Mouse (Mus musculus) embryo, embryonic 11.5 days (tissue): ENCODE results near the gene Med19.
A peak's percentile ranks its signal among the peaks of the same experiment; 100 is the strongest.
"Not testable (repeated sequence)": the region's sequence is repeated elsewhere in the genome, so short reads cannot be mapped to it uniquely, and the experiment has no call there.

ENCODE experiments used
- DNase-seq: peaks from one replicate; pipeline ENCODE4 v3.0.0-alpha.2; 2012; ENCODE audit warnings: low read depth, low spot score

Gene Med19

GRCm38 (mm10) chr2:84717357-84717756 is 39.2 kb downstream of the Med19 start:
- DNase-seq: no peak

- no peak for DNase-seq
These were observed 42.5 kb downstream of the Med19 start for GRCm38 (mm10) chr2:84720718-84721117.

- DNase-seq: no peak
These were observed 43.0 kb downstream of the Med19 start for GRCm38 (mm10) chr2:84721182-84721581.

- no peak for DNase-seq
These were observed 45.7 kb downstream of the Med19 start for GRCm38 (mm10) chr2:84723856-84724255.

- no peak for DNase-seq
These were observed 47.6 kb downstream of the Med19 start for GRCm38 (mm10) chr2:84725770-84726169.

- no peak for DNase-seq
These were observed 48.5 kb downstream of the Med19 start for GRCm38 (mm10) chr2:84726716-84727115.

- DNase-seq: peak; percentile 97
These were observed 49.1 kb downstream of the Med19 start, which contains the start of gene Clp1 for GRCm38 (mm10) chr2:84727172-84727858. TSS of gene Clp1 (minus strand) at chr2:84727350.

GRCm38 (mm10) chr2:84728191-84728590 is 50.0 kb downstream of the Med19 start:
- not testable (repeated sequence) for DNase-seq

- no peak for DNase-seq
These were observed 53.0 kb downstream of the Med19 start for GRCm38 (mm10) chr2:84731206-84731605.

GRCm38 (mm10) chr2:84732394-84732793 is 54.2 kb downstream of the Med19 start:
- no peak for DNase-seq

GRCm38 (mm10) chr2:84733579-84734300 is 55.5 kb downstream of the Med19 start, which contains the start of gene Ypel4:
TSS of gene Ypel4 (plus strand) at chr2:84734058.
- no peak for DNase-seq

- no peak for DNase-seq
These were observed 56.2 kb downstream of the Med19 start for GRCm38 (mm10) chr2:84734351-84734864.

GRCm38 (mm10) chr2:84734919-84735318 is 56.7 kb downstream of the Med19 start:
- DNase-seq: no peak

GRCm38 (mm10) chr2:84735346-84735920 is 57.2 kb downstream of the Med19 start:
- no peak for DNase-seq

GRCm38 (mm10) chr2:84736312-84737161 is 58.3 kb downstream of the Med19 start:
- no peak for DNase-seq

- DNase-seq: no peak
These were observed 59.3 kb downstream of the Med19 start for GRCm38 (mm10) chr2:84737451-84737925.
